Mouse (Mus musculus): ENCODE measurements around the gene Sympk. TPM values are rescaled to one million over a fixed set of nuclear protein-coding genes. Genes with fewer than 3 reads are reported as not detected.

Gene Sympk
- 22.4 and 28.2 TPM in 2 replicates for polyA plus RNA-seq (2012; rRNA removed)

DNA sequence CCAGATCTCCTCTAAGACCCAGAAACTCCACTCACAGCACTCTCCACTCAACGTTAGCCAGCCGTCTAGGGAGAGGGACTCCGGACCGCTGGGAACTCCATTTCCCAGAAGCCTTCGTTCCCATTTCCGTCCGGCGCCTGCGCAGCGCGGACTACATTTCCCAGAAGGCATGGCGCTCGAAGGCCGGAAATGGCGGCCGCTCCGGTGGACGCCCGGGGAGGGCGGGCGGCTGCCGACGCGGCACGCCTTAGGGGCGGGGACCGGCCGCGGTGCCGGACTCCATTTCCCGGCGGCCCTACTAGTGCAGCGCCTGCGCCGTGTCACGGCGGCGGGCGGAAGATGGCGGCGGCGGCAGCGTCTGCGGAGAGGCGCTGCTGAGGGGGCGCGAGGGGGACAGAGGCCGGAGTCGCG, at the start of gene Sympk:
Sympk (plus strand) TSS at position 282 of the 411 bp plus-strand sequence.

DNA sequence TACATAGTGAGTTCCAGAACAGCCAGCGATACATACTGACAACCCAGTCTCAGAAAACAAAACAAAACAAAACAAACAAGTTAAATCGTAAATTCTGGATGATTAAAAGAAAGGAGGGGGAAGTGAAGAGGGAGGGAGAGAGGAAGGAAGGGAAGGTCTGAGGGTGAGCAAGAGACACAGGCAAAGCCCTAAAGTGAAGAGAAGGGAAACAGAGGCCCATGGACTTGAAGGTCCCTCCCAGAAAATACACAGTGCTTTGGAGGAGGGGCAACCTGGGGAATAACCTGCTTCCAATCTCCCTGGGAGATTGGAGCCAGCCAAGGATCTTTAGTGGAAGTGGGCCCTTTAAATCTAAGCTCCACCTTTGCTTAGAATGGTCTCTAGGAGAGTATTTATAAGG, 37.1 kb upstream of the Sympk start, which contains the start of gene Nanos2:
Nanos2 (plus strand) TSS at position 301 of the 400 bp plus-strand sequence.

GRCm38 (mm10) chr7:18990601-18991295, 33.4 kb upstream of the Sympk start, which contains the start of gene Mypop:
TSS of gene Mypop (plus strand) at chr7:18991245.

GRCm38 (mm10) chr7:19003902-19004630, 20.1 kb upstream of the Sympk start, which contains the start of gene Irf2bp1:
TSS of gene Irf2bp1 (plus strand) at chr7:19004044.

GRCm38 (mm10) chr7:19023357-19023814, 791 bp upstream of the Sympk start, which contains the start of gene Foxa3:
TSS of gene Foxa3 (minus strand) at chr7:19023538.

DNA sequence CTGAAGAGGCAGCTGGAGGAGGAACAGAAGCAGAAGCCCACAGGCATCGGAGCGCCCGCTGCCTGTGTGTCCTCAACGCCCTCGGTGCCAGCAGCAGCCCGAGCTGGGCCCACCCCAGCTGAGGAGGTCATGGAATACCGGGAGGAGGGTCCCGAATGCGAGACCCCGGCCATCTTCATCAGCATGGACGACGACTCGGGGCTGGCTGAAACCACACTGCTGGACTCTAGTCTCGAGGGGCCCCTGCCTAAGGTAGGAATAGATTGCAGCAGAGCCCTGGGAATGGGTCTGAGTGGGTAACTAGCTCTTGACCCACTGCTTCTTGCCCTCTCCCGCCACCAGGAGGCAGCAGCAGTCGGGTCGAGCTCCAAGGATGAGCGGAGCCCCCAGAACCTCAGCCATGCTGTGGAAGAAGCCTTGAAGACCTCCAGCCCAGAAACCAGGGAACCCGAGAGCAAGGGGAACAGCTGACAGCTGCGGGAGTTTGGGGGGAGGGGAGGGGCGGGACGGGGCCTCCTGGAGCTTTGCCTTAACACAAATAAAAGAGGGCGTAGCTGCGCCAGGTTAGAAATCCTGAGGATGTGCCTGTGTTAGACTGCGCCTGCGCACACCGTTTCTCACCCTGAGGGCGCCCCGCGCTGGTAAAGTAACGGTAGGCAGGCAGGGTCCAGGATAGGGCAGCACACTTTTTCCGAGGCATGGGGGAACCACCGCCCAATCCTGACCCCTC, 30.0 kb downstream of the Sympk start, which contains the start of gene Rsph6a:
Rsph6a (plus strand) TSS at position 644 of the 730 bp plus-strand sequence.

GRCm38 (mm10) chr7:19075723-19076585, 51.8 kb downstream of the Sympk start, which contains the start of gene Dmwd:
TSS of gene Dmwd (plus strand) at chr7:19076227.

GRCm38 (mm10) chr7:19083701-19084100, 59.5 kb downstream of the Sympk start, which contains the start of gene Dmpk:
TSS of gene Dmpk (plus strand) at chr7:19083849.

DNA sequence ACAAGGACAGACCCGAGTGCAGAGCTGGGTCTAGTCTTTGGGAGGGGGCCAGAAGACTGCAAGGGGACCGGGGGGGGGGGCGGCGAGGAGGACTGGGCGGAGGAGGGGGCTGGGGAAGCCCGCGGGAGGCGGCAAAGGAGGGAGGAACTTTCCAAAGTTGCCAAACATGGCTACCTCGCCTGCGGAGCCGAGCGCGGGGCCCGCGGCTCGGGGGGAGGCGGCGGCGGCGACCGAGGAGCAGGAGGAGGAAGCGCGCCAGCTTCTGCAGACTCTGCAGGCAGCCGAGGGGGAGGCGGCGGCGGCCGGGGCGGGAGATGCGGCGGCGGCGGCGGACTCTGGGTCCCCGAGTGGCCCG, 70.3 kb downstream of the Sympk start, which contains the start of gene Six5:
Six5 (plus strand) TSS at position 124 of the 355 bp plus-strand sequence.

Other genes starting within 250 kb of the Sympk start
- gene Psg19, start 225.9 kb upstream of the Sympk start, polyA plus RNA-seq (2012; rRNA removed) = 0.02 TPM in 1 of 2 replicates, not detected in the other
- 0.01 TPM in 1 of 2 replicates, not detected in the other for gene Psg17, start 202.8 kb upstream of the Sympk start, polyA plus RNA-seq (2012; rRNA removed)
- gene Mill2, start 184.4 kb upstream of the Sympk start, polyA plus RNA-seq (2012; rRNA removed) = 0.53 and 0.58 TPM in 2 replicates
- 92.2 and 111 TPM in 2 replicates for gene Pglyrp1, start 153.0 kb upstream of the Sympk start, polyA plus RNA-seq (2012; rRNA removed)
- gene Ccdc61, start 114.0 kb upstream of the Sympk start, polyA plus RNA-seq (2012; rRNA removed) = 7.7 and 9.0 TPM in 2 replicates
- gene Nova2, start 98.5 kb upstream of the Sympk start, polyA plus RNA-seq (2012; rRNA removed) = 0.08 and 0.13 TPM in 2 replicates
- not detected in 2 replicates for gene Nanos2, start 37.0 kb upstream of the Sympk start, polyA plus RNA-seq (2012; rRNA removed)
- gene Mypop, start 33.1 kb upstream of the Sympk start, polyA plus RNA-seq (2012; rRNA removed) = 0.18 and 0.19 TPM in 2 replicates
- gene Irf2bp1, start 20.3 kb upstream of the Sympk start, polyA plus RNA-seq (2012; rRNA removed) = 7.0 and 7.7 TPM in 2 replicates
- 33.5 and 37.3 TPM in 2 replicates for gene Foxa3, start 839 bp upstream of the Sympk start, polyA plus RNA-seq (2012; rRNA removed)
- not detected in 2 replicates for gene Rsph6a, start 30.3 kb downstream of the Sympk start, polyA plus RNA-seq (2012; rRNA removed)
- 17.7 and 21.3 TPM in 2 replicates for gene Dmwd, start 51.9 kb downstream of the Sympk start, polyA plus RNA-seq (2012; rRNA removed)
- 28.8 and 30.2 TPM in 2 replicates for gene Dmpk, start 59.5 kb downstream of the Sympk start, polyA plus RNA-seq (2012; rRNA removed)
- gene Six5, start 70.2 kb downstream of the Sympk start, polyA plus RNA-seq (2012; rRNA removed) = 5.0 and 6.1 TPM in 2 replicates
- gene Gm4969, start 94.0 kb downstream of the Sympk start, polyA plus RNA-seq (2012; rRNA removed) = 0.11 and 0.14 TPM in 2 replicates
- 2.1 and 2.2 TPM in 2 replicates for gene Fbxo46, start 95.5 kb downstream of the Sympk start, polyA plus RNA-seq (2012; rRNA removed)
- gene Qpctl, start 124.9 kb downstream of the Sympk start, polyA plus RNA-seq (2012; rRNA removed) = 2.8 and 3.1 TPM in 2 replicates
- 42.5 and 46.3 TPM in 2 replicates for gene Snrpd2, start 125.3 kb downstream of the Sympk start, polyA plus RNA-seq (2012; rRNA removed)
- 1.00 and 2.3 TPM in 2 replicates for gene Gipr, start 141.8 kb downstream of the Sympk start, polyA plus RNA-seq (2012; rRNA removed)
- 11.2 and 12.9 TPM in 2 replicates for gene Eml2, start 152.0 kb downstream of the Sympk start, polyA plus RNA-seq (2012; rRNA removed)
- gene Gpr4, start 188.2 kb downstream of the Sympk start, polyA plus RNA-seq (2012; rRNA removed) = 0.94 and 0.97 TPM in 2 replicates
- gene Opa3, start 204.0 kb downstream of the Sympk start, polyA plus RNA-seq (2012; rRNA removed) = 6.5 TPM in 2 replicates
- 46.0 and 54.2 TPM in 2 replicates for gene Vasp, start 247.4 kb downstream of the Sympk start, polyA plus RNA-seq (2012; rRNA removed)